Mouse (Mus musculus): ENCODE measurements around the gene Sun1.

Gene Sun1

GRCm38 (mm10) chr5:139199995-139200769 is at the start of gene Sun1:
Sun1 (plus strand) TSS chr5:139200637.
- ChIA-PET CTCF (interaction anchor here in 3 of 4 experiments (0.6 to 1.4 kb wide), 6 partner anchors 10 to 343 kb away, joined by 3 to 5 read pairs (median 3); no protein-coding TSS in a partner anchor), POLR2A (interaction anchor here (0.5 to 3.6 kb wide), 57 partner anchors 8 to 1039 kb away, joined by 3 to 49 read pairs (median 4); partner anchors contain the start of genes Get4 (in 3 of the 4), Prkar1b (in 2 of the 4), Cops6 (in 1 of the 4) and Dnaaf5 (in 1 of the 4))

GRCm38 (mm10) chr5:139160899-139161298 is 39.5 kb upstream of the Sun1 start:
- ChIA-PET CTCF (no interaction called here), POLR2A (interaction anchor here in 2 of 4 experiments (1.1 to 2.0 kb wide), 4 partner anchors 11 to 38 kb away, joined by 3 to 10 read pairs (median 5); partner anchors contain the start of genes Dnaaf5 (in 2 of the 2) and Prkar1b (in 2 of the 2))

- ChIA-PET CTCF (interaction anchor here in 1 of 4 experiments (0.5 kb wide), 1 partner anchor 89 kb away, joined by 3 read pairs; no protein-coding TSS in a partner anchor), POLR2A (interaction anchor here in 2 of 4 experiments (1.1 to 2.0 kb wide), 4 partner anchors 10 to 38 kb away, joined by 3 to 10 read pairs (median 5); partner anchors contain the start of genes Dnaaf5 (in 2 of the 2) and Prkar1b (in 2 of the 2))
Measured at GRCm38 (mm10) chr5:139161632-139162031, 38.8 kb upstream of the Sun1 start.

- POLR2A ChIA-PET: interaction anchor here (0.7 to 3.8 kb wide), 23 partner anchors 10 to 979 kb away, joined by 3 to 23 read pairs (median 5); partner anchors contain the start of genes Dnaaf5 (in 2 of the 4), Pdgfa (in 2 of the 4), Prkar1b (in 2 of the 4) and Sun1 (in 2 of the 4)
- CTCF ChIA-PET: interaction anchor here in 2 of 4 experiments (0.6 to 1.0 kb wide), 3 partner anchors 18 to 57 kb away, joined by 3 read pairs; no protein-coding TSS in a partner anchor
Measured at GRCm38 (mm10) chr5:139166781-139167361, 33.6 kb upstream of the Sun1 start.

- ChIA-PET CTCF (interaction anchor here in 3 of 4 experiments (0.6 to 1.0 kb wide), 3 partner anchors 19 to 177 kb away, joined by 3 to 4 read pairs (median 3); no protein-coding TSS in a partner anchor), POLR2A (interaction anchor here (0.7 to 3.8 kb wide), 25 partner anchors 10 to 980 kb away, joined by 3 to 23 read pairs (median 4); partner anchors contain the start of genes Dnaaf5 (in 2 of the 4), Pdgfa (in 2 of the 4), Prkar1b (in 2 of the 4) and Adap1 (in 1 of the 4))
Measured at GRCm38 (mm10) chr5:139167548-139167947, 32.9 kb upstream of the Sun1 start.

- POLR2A ChIA-PET: interaction anchor here in 1 of 4 experiments (0.6 to 1.1 kb wide), 2 partner anchors 11 to 12 kb away, joined by 3 read pairs; no protein-coding TSS in a partner anchor
- CTCF ChIA-PET: no interaction called here
Measured at GRCm38 (mm10) chr5:139171929-139172328, 28.5 kb upstream of the Sun1 start.

- POLR2A ChIA-PET: interaction anchor here in 2 of 4 experiments (0.7 to 1.2 kb wide), 5 partner anchors 26 to 791 kb away, joined by 3 to 10 read pairs (median 3); partner anchors contain the start of genes Get4 (in 1 of the 2) and Sun1 (in 1 of the 2)
- CTCF ChIA-PET: interaction anchor here in 3 of 4 experiments (0.6 kb wide), 4 partner anchors 50 to 1000 kb away, joined by 3 read pairs; no protein-coding TSS in a partner anchor
Measured at GRCm38 (mm10) chr5:139174141-139174540, 26.3 kb upstream of the Sun1 start.

GRCm38 (mm10) chr5:139174556-139175547 is 25.6 kb upstream of the Sun1 start:
- ChIA-PET POLR2A (interaction anchor here in 2 of 4 experiments (0.7 to 2.0 kb wide), 6 partner anchors 17 to 790 kb away, joined by 3 to 10 read pairs (median 3); partner anchors contain the start of gene Get4 (in 1 of the 2)), CTCF (interaction anchor here (0.5 to 0.6 kb wide), 6 partner anchors 12 to 1000 kb away, joined by 3 to 4 read pairs (median 3); no protein-coding TSS in a partner anchor)

GRCm38 (mm10) chr5:139178895-139179631 is 21.4 kb upstream of the Sun1 start:
- POLR2A ChIA-PET: interaction anchor here in 1 of 4 experiments (0.8 kb wide), 2 partner anchors 22 to 38 kb away, joined by 3 read pairs; partner anchors contain the start of gene Sun1
- CTCF ChIA-PET: interaction anchor here in 3 of 4 experiments (0.6 to 1.0 kb wide), 5 partner anchors 18 to 219 kb away, joined by 3 to 4 read pairs (median 3); no protein-coding TSS in a partner anchor

GRCm38 (mm10) chr5:139183131-139183530 is 17.3 kb upstream of the Sun1 start:
- ChIA-PET POLR2A (interaction anchor here in 1 of 4 experiments (0.6 kb wide), 1 partner anchor 31 kb away, joined by 3 read pairs; no protein-coding TSS in a partner anchor), CTCF (no interaction called here)

GRCm38 (mm10) chr5:139183601-139184000 is 16.8 kb upstream of the Sun1 start:
- ChIA-PET POLR2A (no interaction called here), CTCF (no interaction called here)

GRCm38 (mm10) chr5:139184897-139185296 is 15.5 kb upstream of the Sun1 start:
- CTCF ChIA-PET: interaction anchor here in 1 of 4 experiments (0.7 kb wide), 1 partner anchor 175 kb away, joined by 4 read pairs; no protein-coding TSS in a partner anchor
- POLR2A ChIA-PET: interaction anchor here in 1 of 4 experiments (1.2 kb wide), 1 partner anchor 16 kb away, joined by 3 read pairs; no protein-coding TSS in a partner anchor

GRCm38 (mm10) chr5:139189726-139190125 is 10.7 kb upstream of the Sun1 start:
- CTCF ChIA-PET: interaction anchor here in 2 of 4 experiments (0.6 to 0.8 kb wide), 2 partner anchors 9 to 166 kb away, joined by 3 to 5 read pairs; no protein-coding TSS in a partner anchor
- POLR2A ChIA-PET: interaction anchor here in 3 of 4 experiments (0.5 to 1.2 kb wide), 3 partner anchors 11 to 155 kb away, joined by 3 to 5 read pairs (median 5); partner anchors contain the start of gene Sun1 (in 1 of the 3)

- ChIA-PET POLR2A (no interaction called here), CTCF (interaction anchor here in 1 of 4 experiments (0.6 kb wide), 1 partner anchor 333 kb away, joined by 3 read pairs; no protein-coding TSS in a partner anchor)
Measured at GRCm38 (mm10) chr5:139190958-139191357, 9.5 kb upstream of the Sun1 start.

GRCm38 (mm10) chr5:139198779-139199178 is 1.7 kb upstream of the Sun1 start:
- CTCF ChIA-PET: interaction anchor here in 2 of 4 experiments (0.6 to 0.7 kb wide), 2 partner anchors 16 to 507 kb away, joined by 3 to 5 read pairs; no protein-coding TSS in a partner anchor

GRCm38 (mm10) chr5:139199636-139199994 is 822 bp upstream of the Sun1 start:
- CTCF ChIA-PET: interaction anchor here in 3 of 4 experiments (0.6 to 0.8 kb wide), 4 partner anchors 15 to 508 kb away, joined by 3 to 5 read pairs (median 3); no protein-coding TSS in a partner anchor
- POLR2A ChIA-PET: interaction anchor here in 3 of 4 experiments (0.6 to 3.5 kb wide), 13 partner anchors 13 to 285 kb away, joined by 3 to 13 read pairs (median 4); partner anchors contain the start of genes Get4 (in 2 of the 3), Prkar1b (in 1 of the 3) and Zfand2a (in 1 of the 3)

More at GRCm38 (mm10) chr5:139198779-139199178, 1.7 kb upstream of the Sun1 start:
- POLR2A ChIA-PET: interaction anchor here in 3 of 4 experiments (0.6 to 3.5 kb wide), 16 partner anchors 11 to 286 kb away, joined by 3 to 13 read pairs (median 3); partner anchors contain the start of genes Get4 (in 2 of the 3), Prkar1b (in 1 of the 3) and Zfand2a (in 1 of the 3)

All from embryonic stem cell, embryonic (primary cell).